Mouse (Mus musculus) bone marrow macrophage, adult 2 months (primary cell): Measurements from ENCODE around the gene Gna15.

Source experiments
- CTCF ChIP-seq: IDR thresholded peaks from 2 replicates; pipeline ENCODE4 v1.5.1; 2012; ENCODE audit warnings: low read depth, mild to moderate bottlenecking, low read length, moderate library complexity
- POLR2A ChIP-seq: IDR thresholded peaks from 2 replicates; pipeline ENCODE4 v1.6.1; 2012; ENCODE audit warnings: mild to moderate bottlenecking, low read depth, low read length, borderline replicate concordance

DNA sequence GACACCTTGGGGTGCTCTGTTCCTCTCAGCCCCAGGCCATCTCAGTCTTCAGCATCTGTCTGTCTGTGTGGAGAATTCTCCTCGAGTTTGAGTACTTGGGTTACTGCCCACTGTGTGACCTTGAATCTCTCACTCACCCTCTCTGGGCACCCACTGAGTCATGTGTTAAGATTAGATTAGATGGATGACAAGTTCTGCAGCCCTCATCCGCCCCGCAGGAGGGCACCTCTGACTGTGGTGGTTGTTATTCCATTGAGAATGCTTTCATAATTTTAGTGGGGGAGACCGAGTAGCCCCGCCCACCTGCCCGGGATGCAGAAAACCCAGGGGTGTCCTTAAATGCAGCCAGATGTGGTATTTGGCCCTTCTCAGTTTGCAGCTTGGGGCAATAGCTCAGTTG is 39.5 kb upstream of the Gna15 start:
- no peak for TF ChIP-seq POLR2A
- no peak for TF ChIP-seq CTCF
